Mouse (Mus musculus) liver, postnatal 0 days (tissue): ENCODE results near the gene H2-T3.

ENCODE experiments used
- CTCF ChIP-seq: sonication (generic); IDR thresholded peaks from 2 replicates; pipeline ENCODE4 v1.5.1; 2016; ENCODE audit warnings: antibody characterized with exemption, low read depth
- EP300 ChIP-seq: IDR thresholded peaks from 2 replicates; pipeline ENCODE4 v1.6.1; 2016; ENCODE audit warnings: antibody characterized with exemption, low read depth, mild to moderate bottlenecking

- TF ChIP-seq CTCF, result no peak
- TF ChIP-seq EP300, result no peak
Measured at GRCm38 (mm10) chr17:36169753-36170152, 20.3 kb downstream of the H2-T3 start.
